Mouse (Mus musculus): ENCODE measurements around the gene Il4ra. TPM values are rescaled to one million over a fixed set of nuclear protein-coding genes. Genes with fewer than 3 reads are reported as not detected.

The Il4ra gene
- polyA plus RNA-seq, 1 experiment from 2014 or later = 47.1 TPM

DNA sequence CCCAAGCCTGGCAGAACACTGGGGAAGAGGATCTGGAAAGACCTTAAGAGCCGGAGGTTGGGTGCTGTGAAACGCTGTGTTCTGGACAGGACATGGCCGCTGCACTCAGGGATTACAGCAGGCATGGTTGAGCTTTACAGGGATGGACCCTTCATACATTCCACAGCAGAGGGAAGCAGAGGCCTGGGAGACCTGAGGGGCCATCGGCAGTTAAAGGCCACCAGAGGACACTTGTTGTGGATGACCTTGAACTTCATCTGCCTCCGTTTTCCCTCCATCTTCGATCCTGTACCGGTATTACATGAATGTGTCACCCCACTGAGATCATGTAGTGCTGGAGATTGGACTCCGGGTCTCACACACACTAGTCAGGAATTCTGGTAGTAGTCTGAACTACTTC, 2.0 kb upstream of the Il4ra start:
- no peak for DNase-seq (ENCODE audit: low spot score)

DNA sequence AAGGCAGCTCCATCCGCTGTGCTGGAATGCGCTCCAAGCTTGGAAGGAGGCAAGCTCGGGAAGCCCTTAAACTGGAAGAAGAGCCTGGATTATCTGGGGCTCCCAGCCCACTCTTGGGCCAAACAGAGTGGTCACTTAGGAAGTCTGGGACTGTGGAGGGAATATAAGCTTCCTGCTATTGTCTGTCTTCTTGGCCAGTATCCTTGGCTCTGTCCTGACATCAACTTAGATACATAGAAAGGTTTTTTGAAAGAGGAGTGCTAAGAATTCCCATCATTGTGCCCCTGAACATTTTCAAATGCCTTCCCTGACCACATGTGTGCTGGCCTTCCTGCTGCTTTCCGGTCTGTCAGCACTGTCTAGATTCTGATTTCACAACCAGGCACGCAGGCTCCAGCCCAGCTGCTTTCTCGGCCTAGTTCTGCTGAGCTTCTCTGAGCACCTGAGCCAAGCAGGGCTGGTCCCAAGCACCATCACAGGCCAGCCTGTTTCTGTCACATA, 989 bp upstream of the Il4ra start:
- no peak for DNase-seq (ENCODE audit: low spot score)

- DNase-seq (ENCODE audit: low spot score) = no peak
These were observed 1.1 kb downstream of the Il4ra start for GRCm38 (mm10) chr7:125552851-125553555.

- no peak for DNase-seq (ENCODE audit: low spot score)
These were observed 1.9 kb downstream of the Il4ra start for GRCm38 (mm10) chr7:125553653-125554428.

- peak; percentile 65 for DNase-seq (ENCODE audit: low spot score)
These were observed 2.7 kb downstream of the Il4ra start for GRCm38 (mm10) chr7:125554456-125555114.

DNA sequence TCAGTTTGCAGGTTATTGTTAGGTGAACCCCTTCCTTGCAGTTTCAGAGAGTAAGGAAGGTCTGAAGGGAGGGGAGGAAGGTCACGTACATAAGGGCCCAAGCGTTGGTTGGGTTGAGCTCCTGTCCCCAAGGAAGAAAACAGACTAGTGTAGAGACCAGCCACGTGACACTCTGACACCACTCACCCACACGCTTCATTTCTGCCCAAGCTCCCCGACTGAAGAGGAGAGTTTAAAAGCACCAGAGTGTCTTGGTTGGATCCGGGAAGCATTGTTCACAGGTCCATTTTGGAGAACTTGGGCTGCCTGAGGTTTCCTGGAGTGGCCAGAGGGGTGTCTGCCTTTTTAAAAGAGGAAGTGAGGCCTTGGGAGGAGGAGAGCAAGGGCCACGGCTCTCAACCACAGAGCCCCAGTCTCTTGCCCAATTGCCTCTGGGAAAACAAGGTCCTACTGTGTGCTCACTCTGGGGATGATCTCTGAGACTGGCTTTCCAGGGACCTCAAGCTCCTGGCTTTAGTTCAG, 3.5 kb downstream of the Il4ra start:
- DNase-seq (ENCODE audit: low spot score) = peak; percentile 36

DNA sequence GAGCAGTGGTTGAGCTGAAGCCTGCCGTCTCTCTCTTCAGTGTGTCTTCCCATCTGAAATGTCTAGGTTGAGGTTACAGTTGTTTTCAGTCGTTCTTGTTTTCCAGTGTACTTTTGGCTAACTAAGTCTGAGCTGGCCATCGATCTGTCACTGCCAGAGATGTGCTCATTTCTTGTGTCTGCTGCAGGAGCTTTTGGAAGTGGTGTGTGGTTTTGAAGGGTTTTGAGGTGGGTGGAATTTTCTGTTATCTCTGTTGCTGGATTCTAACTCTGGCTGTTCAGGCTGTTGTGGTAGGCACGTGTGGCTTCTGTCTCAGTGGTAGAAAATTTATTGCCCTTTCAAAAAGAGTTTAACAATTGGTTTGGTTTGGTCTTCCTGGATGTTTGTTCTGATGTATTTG, 4.2 kb downstream of the Il4ra start:
- DNase-seq (ENCODE audit: low spot score) = no peak

DNA sequence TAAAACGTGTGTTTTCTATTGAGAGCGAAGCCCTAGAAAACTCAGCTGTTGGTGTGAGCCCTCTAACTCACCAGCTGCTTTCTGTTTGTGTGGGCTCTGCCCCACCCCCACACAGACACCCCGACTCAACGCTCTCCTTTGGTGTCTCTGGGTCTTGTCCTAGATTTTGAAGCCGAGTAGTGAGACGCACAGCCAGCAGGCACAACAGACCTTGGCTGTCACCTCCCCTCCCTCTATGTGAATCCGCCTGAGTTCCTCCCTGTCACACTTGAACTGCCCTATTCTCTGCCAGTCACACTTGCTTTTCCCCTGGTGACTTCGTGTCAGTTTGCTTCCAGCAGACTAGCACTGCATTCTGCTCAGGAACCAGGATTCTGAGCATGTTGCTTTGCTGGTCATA, 4.9 kb downstream of the Il4ra start:
- peak; percentile 95 for DNase-seq (ENCODE audit: low spot score)

DNA sequence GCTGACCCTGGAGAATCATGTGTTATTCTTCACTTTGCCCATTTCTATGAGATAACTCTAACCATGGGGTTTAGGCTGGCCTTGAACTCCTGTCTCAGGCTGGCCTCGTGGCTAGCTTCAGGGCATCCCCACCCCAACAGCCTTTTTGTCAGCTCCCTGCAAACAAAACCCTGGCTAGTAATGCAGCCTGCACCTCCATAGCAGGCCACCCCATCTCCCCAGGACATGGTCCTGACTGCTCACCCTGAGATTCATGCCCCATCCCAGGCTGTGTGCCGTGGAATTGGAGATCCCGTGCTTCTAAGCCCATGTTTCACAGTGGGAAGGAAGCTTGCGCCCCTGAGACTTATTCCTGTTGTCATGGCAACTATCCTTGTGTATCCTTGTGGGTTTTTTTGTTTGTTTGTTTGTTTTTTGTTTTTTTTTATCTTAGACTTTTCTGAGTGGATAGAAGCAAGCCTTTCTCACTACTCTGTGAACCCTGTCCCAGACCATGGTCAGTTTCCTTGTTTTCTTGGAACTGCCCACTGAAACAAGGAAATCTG, 6.6 kb downstream of the Il4ra start:
- no peak for DNase-seq (ENCODE audit: low spot score)

GRCm38 (mm10) chr7:125558997-125559396, 7.1 kb downstream of the Il4ra start:
- peak; percentile 44 for DNase-seq (ENCODE audit: low spot score)

DNA sequence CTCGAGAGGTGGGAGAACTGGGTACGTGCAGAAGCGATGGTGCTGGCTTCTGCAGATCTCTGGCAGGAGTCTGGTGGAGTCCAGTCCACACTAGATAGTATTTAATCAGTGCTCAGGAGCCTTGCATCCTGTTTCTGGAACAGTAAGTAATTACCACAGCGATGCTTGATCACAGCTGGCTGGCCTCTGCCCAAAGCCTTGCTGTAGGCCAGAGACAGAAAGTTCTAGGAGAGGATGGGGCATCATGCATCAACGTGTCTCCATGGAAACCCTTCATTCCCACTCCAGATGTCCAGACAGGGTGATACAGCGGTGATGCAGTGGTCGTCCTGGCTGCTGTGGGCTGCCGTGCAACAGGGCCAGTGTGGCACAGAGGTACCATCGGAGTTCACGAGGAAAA, 7.6 kb downstream of the Il4ra start:
- no peak for DNase-seq (ENCODE audit: low spot score)

DNA sequence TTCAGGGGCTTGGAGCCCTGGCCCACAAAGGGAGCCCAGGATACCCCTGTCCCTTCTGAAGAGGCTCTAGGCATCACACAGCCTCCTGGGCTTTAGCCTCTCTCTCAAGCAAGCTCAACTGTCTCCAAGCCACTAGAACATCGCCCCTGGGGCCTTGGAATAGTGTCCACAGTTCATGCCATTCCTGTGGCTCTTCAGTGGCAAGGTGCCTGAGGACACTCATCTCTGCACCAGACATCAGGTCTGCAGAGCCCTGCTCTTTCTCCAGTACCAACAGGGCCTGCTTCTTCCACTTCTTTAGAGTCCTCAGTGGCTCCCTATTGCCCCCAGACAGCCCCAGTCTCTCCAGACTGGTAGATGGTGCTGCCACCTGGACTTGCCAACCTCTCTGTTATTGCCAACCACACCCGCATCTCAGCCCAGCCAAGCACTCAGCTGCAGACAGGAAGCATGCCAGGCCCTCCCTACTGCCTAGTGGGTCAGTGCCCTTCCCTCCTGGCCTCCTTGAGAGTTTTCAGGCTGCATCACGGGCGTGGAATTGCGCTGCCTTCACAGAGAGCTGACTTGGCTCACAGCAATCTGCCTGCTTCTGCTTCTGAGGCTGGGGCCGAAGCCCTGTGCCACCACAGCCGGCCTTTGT, 8.3 kb downstream of the Il4ra start:
- DNase-seq (ENCODE audit: low spot score) = no peak

DNA sequence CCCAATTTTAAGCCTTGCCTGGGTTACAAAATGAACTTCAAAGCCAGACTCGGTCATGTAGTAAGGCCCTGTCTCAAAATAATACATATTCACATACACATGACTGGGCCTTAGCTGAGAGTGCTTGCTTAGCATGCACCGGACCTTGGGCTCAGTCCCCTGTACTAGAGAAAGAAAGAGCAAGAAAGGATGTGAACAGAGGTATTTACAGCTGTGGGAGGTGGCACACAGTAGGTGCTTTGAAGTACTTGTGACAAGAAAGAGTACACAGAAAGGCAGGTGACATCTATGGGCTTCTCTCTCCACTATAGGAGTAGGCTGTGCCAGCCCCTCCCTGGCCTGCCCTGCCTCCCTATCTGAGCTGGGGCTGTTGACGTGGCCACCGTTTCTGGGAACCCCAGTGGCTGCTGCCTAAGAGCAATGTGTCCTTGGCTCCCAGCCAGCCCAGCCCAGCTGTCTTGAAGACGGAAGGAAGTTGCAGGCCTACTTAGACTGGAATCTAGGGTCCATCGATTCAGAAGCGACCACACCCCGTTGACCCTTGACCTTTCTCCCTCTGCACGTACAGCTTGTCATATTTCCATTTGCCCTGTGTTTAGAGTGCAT, 9.3 kb downstream of the Il4ra start:
- DNase-seq (ENCODE audit: low spot score) = peak; percentile 48

DNA sequence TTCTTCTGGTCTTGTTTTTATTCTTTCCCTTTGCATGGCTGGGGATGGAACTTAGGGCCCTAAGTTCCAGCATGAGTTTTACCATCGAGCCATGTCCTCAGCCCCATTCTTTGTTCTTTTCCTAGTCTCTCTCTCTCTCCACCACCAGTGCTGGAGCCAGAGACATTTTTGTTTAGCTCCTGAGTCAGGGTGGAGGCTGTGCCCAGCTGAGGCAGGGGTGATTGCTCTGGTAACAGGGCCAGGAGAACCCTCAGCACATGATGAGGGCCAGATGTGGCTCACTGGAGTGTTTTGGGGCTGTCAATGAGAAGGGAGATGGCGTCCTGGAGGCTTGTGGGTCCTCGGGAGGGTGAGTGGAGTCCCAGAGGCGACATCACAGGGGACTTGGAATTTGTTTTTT, 10.5 kb downstream of the Il4ra start:
- DNase-seq (ENCODE audit: low spot score) = no peak

DNA sequence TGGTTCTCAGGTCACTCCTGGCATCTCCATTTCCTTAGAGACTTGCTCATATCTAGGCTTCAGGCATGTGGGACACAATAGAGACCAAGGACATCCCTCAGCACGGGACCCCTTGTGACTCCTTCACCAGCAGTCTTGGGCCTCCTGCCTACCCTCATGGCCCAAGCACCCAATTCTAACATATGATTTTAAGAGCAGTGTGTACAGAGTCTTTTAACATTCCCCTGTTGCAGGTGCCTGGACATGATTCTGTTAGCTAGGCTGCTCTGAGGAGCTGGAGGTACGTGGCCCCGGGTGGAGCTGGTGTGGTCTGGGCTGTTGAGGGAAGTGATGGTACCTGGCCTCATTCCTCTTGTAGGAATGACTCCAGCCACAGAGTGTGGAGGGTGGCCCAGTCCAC, 11.2 kb downstream of the Il4ra start:
- no peak for DNase-seq (ENCODE audit: low spot score)

DNA sequence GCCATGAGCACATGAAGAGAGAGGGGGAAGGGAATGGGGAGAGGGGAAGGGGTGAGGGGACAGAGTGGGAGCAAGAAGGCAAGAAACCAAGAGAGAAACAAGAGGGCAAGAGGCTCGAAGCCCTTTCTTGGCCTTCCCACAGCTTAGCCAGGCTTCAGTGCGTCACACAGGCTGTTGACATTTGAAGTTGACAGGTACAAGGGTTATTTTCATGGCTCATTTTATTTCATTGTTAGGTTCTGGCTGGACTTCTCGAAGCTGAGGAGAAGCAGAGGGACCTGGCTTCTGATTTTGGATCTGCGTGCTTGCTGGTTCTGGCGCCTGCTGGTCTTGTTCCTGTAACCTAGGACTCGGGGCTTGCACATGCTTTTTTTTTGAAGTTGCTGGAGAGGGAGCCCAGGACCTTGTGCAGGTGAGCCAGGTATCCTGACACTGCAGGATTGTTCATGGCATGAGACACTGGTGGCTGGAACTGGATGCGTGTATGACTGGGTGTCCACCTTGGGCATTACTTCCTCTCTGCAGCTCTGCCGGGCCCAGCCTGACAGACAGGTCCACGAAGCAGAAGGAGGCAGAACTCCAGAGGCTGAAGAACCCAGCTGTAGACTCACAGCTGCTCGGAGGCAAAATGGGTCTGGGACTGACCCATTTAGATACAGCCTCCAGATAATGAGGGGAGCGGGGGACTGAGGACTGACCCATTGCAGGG, 12.6 kb downstream of the Il4ra start:
- no peak for DNase-seq (ENCODE audit: low spot score)

GRCm38 (mm10) chr7:125565516-125566285, 13.8 kb downstream of the Il4ra start:
- no peak for DNase-seq (ENCODE audit: low spot score)

DNA sequence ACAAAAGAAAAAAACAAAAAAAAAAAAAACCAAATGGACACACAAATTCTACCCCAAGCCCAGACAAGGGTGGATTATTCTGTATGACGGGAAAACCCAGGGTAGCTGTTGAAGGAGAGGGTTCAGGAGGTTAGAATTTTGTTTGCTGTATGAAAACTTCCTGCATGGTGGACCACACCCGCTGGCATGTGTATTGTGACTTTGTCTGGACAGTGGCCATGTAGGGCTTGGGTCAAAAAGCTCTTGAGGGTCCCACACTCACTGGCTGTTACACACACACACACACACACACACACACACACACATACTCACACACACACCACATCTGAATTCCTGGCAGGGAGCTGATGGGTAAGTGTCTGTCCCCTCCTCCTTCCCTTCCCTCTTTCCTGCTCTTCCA, 14.5 kb downstream of the Il4ra start:
- DNase-seq (ENCODE audit: low spot score) = no peak

DNA sequence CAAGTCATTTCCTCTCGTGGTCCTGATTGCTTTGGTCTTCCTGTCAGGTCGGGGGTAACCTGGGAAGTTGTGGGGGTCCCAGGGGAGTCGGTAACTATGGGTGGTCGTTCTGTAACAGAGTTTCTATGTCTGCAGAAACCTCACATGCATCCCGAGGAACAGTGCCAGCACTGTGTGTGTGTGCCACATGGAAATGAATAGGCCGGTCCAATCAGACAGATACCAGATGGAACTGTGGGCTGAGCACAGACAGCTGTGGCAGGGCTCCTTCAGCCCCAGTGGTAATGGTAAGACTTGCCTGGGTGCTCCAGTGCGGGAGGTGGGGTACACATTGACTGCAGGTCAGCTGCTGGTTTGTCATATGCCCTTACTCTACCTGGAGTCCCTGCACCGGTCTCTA, 17.0 kb downstream of the Il4ra start:
- DNase-seq (ENCODE audit: low spot score) = no peak

Measured in thymus, postnatal 0 days (tissue).